Mouse (Mus musculus) lung, embryonic 15.5 days (tissue): ENCODE measurements around the gene Tsen54. TPM values are rescaled to one million over a fixed set of nuclear protein-coding genes. Genes with fewer than 3 reads are reported as not detected.

Source experiments
- ATAC-seq: fragments of 200-750 bp; cut with Nextera tagmentation; 2 replicates; pipeline ENCODE4 v1.8.0; 2017; ENCODE audit warnings: moderate number of reproducible peaks, borderline replicate concordance; ENCODE audit not compliant: low FRiP score, low TSS enrichment; ENCODE audit errors: extremely low read depth
- H3K27ac ChIP-seq: fragments of 300-500 bp; sonication (generic); 2 replicates; pipeline ENCODE4 v1.5.1; 2015; ENCODE audit warnings: moderate library complexity, mild to moderate bottlenecking, inconsistent platforms
- H3K27me3 ChIP-seq: fragments of 300-500 bp; sonication (generic); 2 replicates; pipeline ENCODE4 v1.6.1; 2015; ENCODE audit warnings: inconsistent platforms
- H3K36me3 ChIP-seq: fragments of 300-500 bp; sonication (generic); 2 replicates; pipeline ENCODE4 v1.6.1; 2015; ENCODE audit warnings: inconsistent platforms
- H3K4me1 ChIP-seq: fragments of 300-500 bp; sonication (generic); 2 replicates; pipeline ENCODE4 v1.6.1; 2015; ENCODE audit warnings: inconsistent platforms
- H3K4me2 ChIP-seq: fragments of 300-500 bp; sonication (generic); 2 replicates; pipeline ENCODE4 v1.6.1; 2015; ENCODE audit warnings: inconsistent platforms, mild to moderate bottlenecking, moderate library complexity
- H3K4me3 ChIP-seq: fragments of 300-500 bp; sonication (generic); 2 replicates; pipeline ENCODE4 v1.5.1; 2015; ENCODE audit warnings: mild to moderate bottlenecking, inconsistent platforms
- H3K9ac ChIP-seq: fragments of 300-500 bp; sonication (generic); 2 replicates; pipeline ENCODE4 v1.6.1; 2015; ENCODE audit warnings: inconsistent platforms
- H3K9me3 ChIP-seq: fragments of 300-500 bp; sonication (generic); 2 replicates; pipeline ENCODE4 v1.6.1; 2016; ENCODE audit warnings: inconsistent platforms
- WGBS: fragments of 180-500 bp; shearing (Covaris S2); methylation state at CpG from one replicate; pipeline ENCODE4 v1.1.7; 2015; 5-methylcytosine and 5-hydroxymethylcytosine counted together
- polyA plus RNA-seq: library from polyadenylated mRNA; unstranded; fragments of >200 nt; fragmentation: Nextera tagmentation; extraction: Ambion mirVana; gene quantifications from 2 replicates; pipeline ENCODE4 v1.2.1, GENCODE M21; 2015

The Tsen54 gene
- polyA plus RNA-seq, 1 experiment from 2014 or later: 37.3 TPM

DNA sequence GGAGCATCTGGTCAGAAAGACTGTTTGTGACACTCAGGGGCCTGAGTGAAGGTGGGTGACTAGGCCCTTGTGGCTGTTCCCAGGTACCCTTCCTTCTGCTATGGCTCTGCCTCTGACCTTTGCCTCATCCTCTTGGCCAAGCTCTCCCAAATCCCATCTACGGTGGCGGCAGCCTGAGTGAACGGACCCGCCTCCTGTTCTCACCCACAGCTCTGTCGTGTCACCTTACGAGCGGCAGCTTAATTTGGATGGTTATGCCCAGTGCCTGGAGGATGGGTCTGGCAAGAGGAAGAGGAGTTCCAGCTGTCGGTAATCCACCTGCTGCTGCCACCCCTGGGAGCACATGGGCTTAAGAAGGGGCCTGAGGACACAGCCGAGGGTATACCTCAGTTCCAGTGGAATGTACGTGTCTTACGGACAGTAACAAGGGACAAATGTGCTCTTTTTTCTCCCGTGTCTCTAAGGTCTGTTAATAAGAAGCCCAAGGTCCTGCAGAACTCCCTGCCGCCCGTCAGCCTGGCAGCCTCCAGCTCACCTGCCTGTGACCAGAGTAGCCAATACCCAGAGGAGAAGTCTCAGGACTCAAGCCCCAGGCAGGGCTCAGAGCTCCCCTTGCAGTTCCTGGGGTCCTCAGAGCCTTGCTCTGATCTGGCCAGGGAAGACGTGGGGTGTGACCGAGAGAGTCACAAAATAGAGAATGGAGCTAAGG is 5.5 kb downstream of the Tsen54 start:
- no peak for ATAC-seq
- Histone ChIP-seq H3K4me1 (peaks cover 19% of the 10 kb centered on the region), H3K4me2 (no peak overlapping the region), H3K9ac (no peak overlapping the region), H3K9me3 (no peaks in the 10 kb centered on the region), H3K36me3 (peaks cover 28% of the 10 kb centered on the region), H3K27me3 (peaks cover 10% of the 10 kb centered on the region), H3K27ac (no peak overlapping the region), H3K4me3 (no peak overlapping the region)
- 83% methylated on average over 16 of the region's 16 CpGs for WGBS

DNA sequence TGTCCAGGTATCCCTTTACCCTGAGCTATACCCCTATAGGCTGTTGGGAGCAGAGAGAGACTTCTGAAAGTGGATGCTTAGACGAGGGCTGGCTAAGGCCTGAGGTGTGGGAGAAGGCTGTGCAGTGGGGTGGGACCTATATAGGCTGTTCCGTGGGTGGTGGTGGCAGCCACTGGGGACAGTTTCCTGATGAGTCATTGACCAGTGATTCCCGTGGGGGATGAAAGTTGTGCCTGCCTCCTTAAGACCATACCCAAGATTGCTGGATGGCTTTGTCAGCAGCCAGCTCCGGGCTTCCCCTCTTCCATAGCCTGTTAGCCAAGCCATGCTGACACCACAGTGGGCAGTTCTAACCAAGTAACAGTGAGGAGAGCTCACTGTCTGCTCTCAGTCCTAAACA is 6.5 kb downstream of the Tsen54 start:
- Histone ChIP-seq H3K27me3 (peaks cover 18% of the 10 kb centered on the region), H3K4me1 (peaks cover 18% of the 10 kb centered on the region), H3K36me3 (peaks cover 28% of the 10 kb centered on the region), H3K27ac (no peak overlapping the region), H3K4me2 (no peak overlapping the region), H3K9me3 (no peaks in the 10 kb centered on the region), H3K9ac (no peak overlapping the region), H3K4me3 (no peak overlapping the region)
- ATAC-seq: no peak
- WGBS: 72% methylated on average over 4 of the region's 4 CpGs

- under 1% methylated on average over 87 of the region's 87 CpGs for WGBS
- peak within 1 kb of the TSS; percentile 80 for H3K27ac ChIP-seq
Observed at GRCm38 (mm10) chr11:115823774-115824740, 9.5 kb downstream of the Tsen54 start, which contains the start of gene Llgl2. Llgl2 (plus strand) TSS chr11:115824049.

DNA sequence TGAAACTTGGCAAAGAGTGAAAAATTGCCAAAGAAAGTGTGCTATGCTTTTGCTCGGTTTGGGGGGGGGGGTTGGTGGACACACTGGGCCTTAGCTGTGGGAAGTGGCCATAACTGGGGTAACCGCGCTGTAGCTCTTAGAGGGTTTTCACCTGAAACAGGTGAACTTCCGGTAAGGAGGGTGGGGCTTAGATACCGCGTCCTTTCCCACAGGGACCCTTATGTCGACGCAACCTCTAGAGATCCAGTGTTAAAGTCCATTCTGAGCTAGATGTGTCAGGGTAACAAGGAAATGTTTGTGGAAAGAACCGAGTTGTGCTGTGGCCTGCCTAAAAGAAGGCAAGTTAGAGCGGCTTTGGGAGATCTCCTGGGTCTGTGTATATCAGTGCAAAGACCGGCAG is 10.3 kb downstream of the Tsen54 start:
- Histone ChIP-seq H3K4me1 (peaks cover 51% of the 10 kb centered on the region), H3K27me3 (peaks cover 21% of the 10 kb centered on the region), H3K27ac (peak overlapping the region; percentile 80), H3K9ac (peak overlapping the region; percentile 71), H3K4me2 (peak overlapping the region; percentile 93), H3K4me3 (peak overlapping the region; percentile 78), H3K9me3 (no peaks in the 10 kb centered on the region), H3K36me3 (peaks cover 15% of the 10 kb centered on the region)
- 13% methylated on average over 11 of the region's 11 CpGs for WGBS
- no peak for ATAC-seq

More at GRCm38 (mm10) chr11:115823774-115824740, 9.5 kb downstream of the Tsen54 start, which contains the start of gene Llgl2:
- peak within 1 kb of the TSS; percentile 71 for H3K9ac ChIP-seq
- peak; percentile 94 for ATAC-seq
- H3K4me1 ChIP-seq: peaks cover 44% of the 10 kb centered on the region
- peaks cover 16% of the 10 kb centered on the region for H3K36me3 ChIP-seq
- peak within 1 kb of the TSS; percentile 93 for H3K4me2 ChIP-seq
- H3K27me3 ChIP-seq: peaks cover 21% of the 10 kb centered on the region
- no peaks in the 10 kb centered on the region for H3K9me3 ChIP-seq
- H3K4me3 ChIP-seq: peak within 1 kb of the TSS; percentile 78

GRCm38 (mm10) chr11:115826487-115826886 is 12.0 kb downstream of the Tsen54 start:
- H3K4me1 ChIP-seq: peaks cover 67% of the 10 kb centered on the region
- peak overlapping the region; percentile 82; the same call in 1 of the 2 replicates for H3K27ac ChIP-seq
- H3K36me3 ChIP-seq: peaks cover 4% of the 10 kb centered on the region; the same call in 1 of the 2 replicates
- peak overlapping the region; percentile 38 for H3K4me2 ChIP-seq
- H3K9ac ChIP-seq: no peak overlapping the region
- WGBS: 49% methylated on average over 5 of the region's 5 CpGs
- ATAC-seq: no peak
- H3K4me3 ChIP-seq: no peak overlapping the region
- no peaks in the 10 kb centered on the region for H3K9me3 ChIP-seq
- peaks cover 21% of the 10 kb centered on the region for H3K27me3 ChIP-seq

DNA sequence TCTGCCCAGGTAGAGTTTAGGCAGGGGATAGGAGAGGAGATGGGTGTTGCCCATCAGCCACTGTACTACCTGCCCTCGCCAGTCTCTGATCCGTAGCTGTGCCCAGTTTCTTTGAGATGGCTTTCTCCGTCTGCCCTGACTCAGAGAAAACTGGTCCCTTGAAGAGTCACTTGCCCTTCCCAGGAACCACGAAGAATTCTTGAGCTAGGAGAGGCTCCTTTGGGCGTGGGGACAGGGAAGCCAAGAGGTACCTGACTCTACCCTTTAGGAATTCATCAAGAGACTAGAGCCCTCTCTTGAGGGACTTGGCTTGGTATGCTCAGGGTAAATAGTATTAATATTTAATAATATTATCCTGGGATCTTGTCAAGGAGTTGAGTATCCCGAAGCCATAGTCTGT is 13.1 kb downstream of the Tsen54 start:
- Histone ChIP-seq H3K4me2 (peak overlapping the region; percentile 38), H3K27me3 (peaks cover 21% of the 10 kb centered on the region), H3K4me1 (peaks cover 79% of the 10 kb centered on the region), H3K9ac (no peak overlapping the region), H3K4me3 (no peak overlapping the region), H3K9me3 (no peaks in the 10 kb centered on the region), H3K36me3 (peaks cover 2% of the 10 kb centered on the region; the same call in 1 of the 2 replicates), H3K27ac (peak overlapping the region; percentile 82)
- WGBS: 63% methylated on average over 6 of the region's 6 CpGs
- ATAC-seq: no peak

GRCm38 (mm10) chr11:115829036-115829435 is 14.5 kb downstream of the Tsen54 start:
- no peak overlapping the region for H3K4me3 ChIP-seq
- WGBS: 57% methylated on average over 4 of the region's 4 CpGs

DNA sequence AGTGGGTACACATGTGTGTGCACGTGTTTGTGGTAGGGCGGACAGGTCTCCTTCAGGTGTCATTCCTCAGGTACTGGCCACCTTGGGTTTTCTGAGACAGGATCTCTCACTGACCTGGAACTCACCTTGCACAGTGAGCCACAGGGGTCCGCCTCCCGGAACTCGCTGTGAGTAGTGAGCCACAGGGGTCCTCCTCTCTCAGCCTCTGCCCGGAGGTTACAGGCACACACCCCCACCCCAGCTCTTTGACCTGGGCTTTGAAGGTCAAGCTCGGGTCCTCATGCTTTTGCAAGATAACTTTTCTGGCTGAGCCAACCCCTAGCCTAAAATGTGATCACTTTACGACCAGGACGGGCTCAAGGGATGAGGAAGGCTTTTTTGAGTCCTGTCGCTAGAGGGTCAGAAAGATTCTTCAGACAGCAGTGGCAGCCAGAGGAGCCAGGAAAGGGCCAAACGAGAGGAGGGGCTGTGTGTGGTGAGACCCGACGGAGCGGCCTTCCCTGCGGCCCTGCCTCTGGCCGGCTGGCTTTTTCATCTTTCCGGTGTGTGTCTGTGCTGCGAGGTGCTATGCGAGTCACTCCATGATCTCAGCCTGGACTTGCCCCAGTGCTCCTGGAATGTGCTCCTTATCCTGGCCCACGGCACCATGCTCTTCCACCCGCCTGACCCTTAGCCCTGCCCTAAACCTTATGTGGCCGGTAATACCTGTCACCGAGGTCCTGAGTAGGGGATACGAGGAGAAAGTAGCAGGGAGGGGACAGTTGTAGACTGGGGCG is 16.2 kb downstream of the Tsen54 start:
- Histone ChIP-seq H3K9ac (no peak overlapping the region), H3K4me1 (peaks cover 95% of the 10 kb centered on the region), H3K36me3 (no peaks in the 10 kb centered on the region), H3K27ac (peak overlapping the region; percentile 91), H3K9me3 (no peaks in the 10 kb centered on the region), H3K4me2 (peak overlapping the region; percentile 13; the same call in 1 of the 2 replicates), H3K27me3 (peaks cover 5% of the 10 kb centered on the region; the same call in 1 of the 2 replicates), H3K4me3 (no peak overlapping the region)
- WGBS: 30% methylated on average over 25 of the region's 25 CpGs
- ATAC-seq: 0 out of 2 replicates have a peak, but pooled peaks have one; percentile 7

More at GRCm38 (mm10) chr11:115829036-115829435, 14.5 kb downstream of the Tsen54 start:
- Histone ChIP-seq H3K9me3 (no peaks in the 10 kb centered on the region), H3K4me1 (peaks cover 93% of the 10 kb centered on the region), H3K4me2 (no peak overlapping the region), H3K27me3 (peaks cover 20% of the 10 kb centered on the region), H3K36me3 (no peaks in the 10 kb centered on the region), H3K9ac (no peak overlapping the region), H3K27ac (no peak overlapping the region)
- no peak for ATAC-seq

- Histone ChIP-seq H3K9ac (no peak overlapping the region), H3K9me3 (no peaks in the 10 kb centered on the region), H3K27me3 (no peaks in the 10 kb centered on the region), H3K27ac (peak overlapping the region; percentile 91), H3K4me3 (no peak overlapping the region), H3K4me2 (peak overlapping the region; percentile 29; the same call in 1 of the 2 replicates), H3K4me1 (peaks cover 95% of the 10 kb centered on the region), H3K36me3 (no peaks in the 10 kb centered on the region)
- ATAC-seq: 0 out of 2 replicates have a peak, but pooled peaks have one; percentile 6
- 34% methylated on average over 3 of the region's 3 CpGs for WGBS
Observed at GRCm38 (mm10) chr11:115831518-115831917, 17.0 kb downstream of the Tsen54 start.

- H3K4me2 ChIP-seq: peak overlapping the region; percentile 29
- ATAC-seq: no peak
- H3K4me1 ChIP-seq: peaks cover 95% of the 10 kb centered on the region
- no peak overlapping the region for H3K4me3 ChIP-seq
- H3K36me3 ChIP-seq: no peaks in the 10 kb centered on the region
- H3K27me3 ChIP-seq: no peaks in the 10 kb centered on the region
- H3K9me3 ChIP-seq: no peaks in the 10 kb centered on the region
- H3K9ac ChIP-seq: peak overlapping the region; percentile 1; the same call in 1 of the 2 replicates
- peak overlapping the region; percentile 91 for H3K27ac ChIP-seq
- 50% methylated on average over 6 of the region's 6 CpGs for WGBS
Observed at GRCm38 (mm10) chr11:115832064-115832463, 17.5 kb downstream of the Tsen54 start.

GRCm38 (mm10) chr11:115832523-115832922 is 18.0 kb downstream of the Tsen54 start:
- no peaks in the 10 kb centered on the region for H3K9me3 ChIP-seq
- 8% methylated on average over 8 of the region's 8 CpGs for WGBS
- peak overlapping the region; percentile 1; the same call in 1 of the 2 replicates for H3K9ac ChIP-seq
- no peaks in the 10 kb centered on the region for H3K27me3 ChIP-seq
- H3K4me3 ChIP-seq: no peak overlapping the region
- H3K4me2 ChIP-seq: peak overlapping the region; percentile 29
- no peaks in the 10 kb centered on the region for H3K36me3 ChIP-seq
- H3K27ac ChIP-seq: peak overlapping the region; percentile 91
- no peak for ATAC-seq
- H3K4me1 ChIP-seq: peaks cover 95% of the 10 kb centered on the region
